Mouse (Mus musculus): ENCODE data around the gene Cyp3a57. TPM values are rescaled to one million over a fixed set of nuclear protein-coding genes. Genes with fewer than 3 reads are reported as not detected.

Cyp3a57 gene
- polyA plus RNA-seq, 1 experiment from 2014 or later = not detected

- ATAC-seq (ENCODE audit: low FRiP score) = no peak
- Histone ChIP-seq H3K4me3 (replicated peaks) (no peak overlapping the region), H3K27ac (replicated peaks) (no peak overlapping the region), H3K9me3 (replicated peaks) (peaks cover 20% of the 10 kb centered on the region; the same call in 1 of the 2 replicates), H3K27me3 (replicated peaks) (no peaks in the 10 kb centered on the region), H3K36me3 (no peaks in the 10 kb centered on the region), H3K4me2 (no peak overlapping the region), H3K9ac (replicated peaks) (no peak overlapping the region), H3K4me1 (no peaks in the 10 kb centered on the region)
Measured at GRCm38 (mm10) chr5:145431004-145431403, 85.9 kb downstream of the Cyp3a57 start.

- H3K9ac ChIP-seq (replicated peaks) = no peak overlapping the region
- H3K4me2 ChIP-seq = no peak overlapping the region
- H3K4me3 ChIP-seq (replicated peaks) = no peak overlapping the region
- peaks cover 22% of the 10 kb centered on the region; the same call in 1 of the 2 replicates for H3K9me3 ChIP-seq (replicated peaks)
- H3K4me1 ChIP-seq = no peaks in the 10 kb centered on the region
- H3K27ac ChIP-seq (replicated peaks) = no peak overlapping the region
- H3K27me3 ChIP-seq (replicated peaks) = no peaks in the 10 kb centered on the region
- ATAC-seq (ENCODE audit: low FRiP score) = no peak
- no peaks in the 10 kb centered on the region for H3K36me3 ChIP-seq
- 88% methylated on average over 1 of the region's 1 CpGs for WGBS
Measured at GRCm38 (mm10) chr5:145433688-145434087, 88.6 kb downstream of the Cyp3a57 start.

Other genes with a start within 250 kb of the Cyp3a57 start
- 82.4 and 204 TPM in 2 replicates for gene Arpc1b, start 231.1 kb upstream of the Cyp3a57 start, polyA plus RNA-seq (2015; fragmentation: Nextera tagmentation; extraction: Ambion mirVana)
- gene Pdap1, start 205.0 kb upstream of the Cyp3a57 start, polyA plus RNA-seq (2015; fragmentation: Nextera tagmentation; extraction: Ambion mirVana) = 97.0 and 115 TPM in 2 replicates
- gene Bud31, start 204.9 kb upstream of the Cyp3a57 start, polyA plus RNA-seq (2015; fragmentation: Nextera tagmentation; extraction: Ambion mirVana) = 183 and 184 TPM in 2 replicates
- 18.8 and 21.2 TPM in 2 replicates for gene Ptcd1, start 178.2 kb upstream of the Cyp3a57 start, polyA plus RNA-seq (2015; fragmentation: Nextera tagmentation; extraction: Ambion mirVana)
- 49.7 and 50.3 TPM in 2 replicates for gene Cpsf4, start 178.1 kb upstream of the Cyp3a57 start, polyA plus RNA-seq (2015; fragmentation: Nextera tagmentation; extraction: Ambion mirVana)
- 724 and 793 TPM in 2 replicates for gene Atp5j2, start 153.2 kb upstream of the Cyp3a57 start, polyA plus RNA-seq (2015; fragmentation: Nextera tagmentation; extraction: Ambion mirVana)
- gene Zkscan14, start 143.4 kb upstream of the Cyp3a57 start, polyA plus RNA-seq (2015; fragmentation: Nextera tagmentation; extraction: Ambion mirVana) = 12.8 and 14.4 TPM in 2 replicates
- gene Zkscan5, start 140.7 kb upstream of the Cyp3a57 start, polyA plus RNA-seq (2015; fragmentation: Nextera tagmentation; extraction: Ambion mirVana) = 12.5 and 12.9 TPM in 2 replicates
- 28.1 and 29.8 TPM in 2 replicates for gene Zfp655, start 113.6 kb upstream of the Cyp3a57 start, polyA plus RNA-seq (2015; fragmentation: Nextera tagmentation; extraction: Ambion mirVana)
- gene Zscan25, start 64.8 kb upstream of the Cyp3a57 start, polyA plus RNA-seq (2015; fragmentation: Nextera tagmentation; extraction: Ambion mirVana) = 0.55 and 0.57 TPM in 2 replicates
- not detected in 2 replicates for gene Cyp3a16, start 124.4 kb downstream of the Cyp3a57 start, polyA plus RNA-seq (2015; fragmentation: Nextera tagmentation; extraction: Ambion mirVana)
- not detected in 2 replicates for gene Cyp3a41b, start 239.5 kb downstream of the Cyp3a57 start, polyA plus RNA-seq (2015; fragmentation: Nextera tagmentation; extraction: Ambion mirVana)

Measured in neural tube, embryonic 15.5 days (tissue).